Mouse (Mus musculus): Measurements from ENCODE around the gene Rptor.

The Rptor gene

DNA sequence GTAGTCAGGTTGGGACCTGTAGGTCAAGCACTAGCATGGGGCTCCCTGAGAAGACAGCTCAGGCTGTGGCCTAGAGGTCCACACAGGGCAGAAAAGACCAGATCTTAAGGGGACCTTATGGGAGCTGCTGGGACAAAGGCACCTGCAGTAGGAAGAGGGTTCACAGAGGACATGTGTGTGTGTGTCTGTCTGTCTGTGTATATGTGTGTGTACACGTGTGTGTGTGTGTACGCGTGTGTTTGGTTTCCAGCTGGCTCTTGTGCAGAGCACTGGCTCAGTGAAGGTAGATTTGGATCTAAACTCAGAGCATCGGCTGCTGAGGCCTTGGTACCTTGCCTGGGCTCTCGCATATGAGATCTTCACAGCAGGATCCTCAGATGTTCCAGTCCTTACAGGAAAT is 318.0 kb downstream of the Rptor start:
- no peak for DNase-seq (ENCODE audit: inconsistent age in 2 of 2, low spot score in 1 of 2)

DNA sequence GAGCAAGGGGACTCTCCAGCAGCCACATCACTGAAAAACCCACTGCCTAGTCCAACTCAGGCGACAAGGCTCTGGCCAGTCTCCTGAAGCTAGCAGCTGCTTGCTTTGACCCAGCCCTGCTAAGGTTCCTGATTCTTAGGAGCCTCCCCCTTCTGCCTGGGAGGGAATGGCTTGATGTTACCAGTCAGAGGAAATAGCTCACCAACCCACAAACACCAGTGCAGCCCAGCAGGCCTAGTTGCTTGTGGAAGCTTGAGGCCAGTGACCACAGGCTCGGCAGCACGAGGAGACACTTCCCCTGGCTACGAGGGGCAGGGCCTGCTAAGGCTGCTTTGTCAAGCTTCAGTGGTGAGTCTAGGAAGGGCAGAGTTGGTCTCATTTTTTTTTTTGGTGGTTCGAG is 322.5 kb downstream of the Rptor start:
- peak in 1 of 2 experiments; percentile 48 for DNase-seq (ENCODE audit: inconsistent age in 2 of 2, low spot score in 1 of 2)

DNA sequence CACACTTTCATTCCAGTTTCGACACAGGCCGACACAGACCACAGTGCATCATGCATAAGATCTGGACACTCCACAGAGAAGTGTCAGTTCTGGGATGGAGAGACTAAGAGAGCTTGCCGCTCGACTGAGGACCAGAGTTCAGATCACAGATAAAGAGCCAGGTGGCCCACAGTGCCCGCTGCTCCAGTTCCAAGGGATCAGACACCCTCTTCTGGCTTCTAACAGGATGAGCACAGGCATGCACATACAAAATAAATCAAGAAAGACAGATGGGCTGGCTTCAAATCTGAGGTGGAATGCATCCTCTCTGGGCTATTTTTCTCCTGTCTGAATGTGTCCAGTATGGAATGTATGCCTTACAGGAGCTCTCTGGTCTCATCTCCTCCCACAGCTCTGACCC is 324.1 kb downstream of the Rptor start:
- DNase-seq (ENCODE audit: inconsistent age in 2 of 2, low spot score in 1 of 2), result no peak

DNA sequence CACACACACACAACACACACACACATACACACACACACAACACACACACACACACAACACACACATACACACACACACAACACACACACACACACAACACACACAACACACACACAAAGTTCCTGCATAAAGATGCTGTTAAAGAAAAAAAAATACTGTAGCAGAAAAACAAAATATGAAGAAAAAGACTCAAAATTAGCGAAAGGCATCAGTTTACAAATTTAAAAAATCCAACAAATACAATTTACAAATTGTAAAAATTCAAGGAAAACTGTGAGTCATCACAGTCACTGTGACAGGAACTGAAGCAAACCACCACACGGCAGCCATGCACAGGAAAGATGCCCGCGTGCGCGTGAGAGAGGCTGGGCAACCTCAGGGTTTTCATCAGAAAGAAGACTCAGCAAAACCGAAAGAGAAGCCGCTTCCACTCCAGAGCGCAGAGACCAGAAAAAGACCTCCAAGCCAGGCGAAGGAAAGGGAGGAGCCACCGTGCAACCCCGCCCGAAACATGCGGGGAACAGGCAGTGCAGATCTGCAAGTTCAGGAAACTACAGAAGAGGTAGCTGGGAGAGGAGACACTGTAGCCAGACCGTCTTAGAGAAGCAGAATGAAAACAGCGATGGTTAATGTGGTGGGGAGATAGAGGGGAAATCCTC is 325.4 kb downstream of the Rptor start:
- peak; percentile 47 to 71 for DNase-seq (ENCODE audit: inconsistent age in 2 of 2, low spot score in 1 of 2)

DNA sequence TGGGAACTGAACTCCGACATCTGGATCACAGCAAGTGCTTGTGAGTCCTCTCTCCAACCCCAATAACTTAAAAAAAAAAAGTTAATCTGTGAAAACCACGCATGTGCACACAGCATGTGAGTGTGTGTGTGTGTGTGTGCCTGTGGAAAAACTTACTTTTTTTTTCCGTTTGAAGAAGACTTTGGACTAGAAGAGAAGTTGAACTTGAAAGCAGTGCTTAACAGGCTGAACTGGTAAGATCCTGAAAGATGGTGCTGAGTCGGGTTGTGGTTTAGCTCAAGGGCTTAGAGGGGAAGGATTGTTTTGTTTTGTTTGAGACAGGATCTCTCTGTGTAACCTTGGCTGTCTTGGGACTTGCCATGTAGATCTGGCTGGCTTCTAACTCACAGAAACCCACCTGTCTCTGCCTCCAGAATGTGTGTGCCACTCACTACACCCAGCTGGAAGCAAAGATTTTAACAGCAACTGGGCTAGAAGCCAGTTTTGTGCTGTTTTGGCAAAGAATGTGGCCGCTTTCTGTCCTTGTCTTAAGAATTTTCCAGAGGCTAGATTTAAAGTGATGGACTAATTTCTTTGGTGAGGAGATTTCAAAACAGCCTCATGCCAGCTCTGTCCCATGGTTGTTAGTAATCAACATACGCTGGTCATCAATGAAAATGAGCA is 327.0 kb downstream of the Rptor start:
- DNase-seq (ENCODE audit: inconsistent age in 2 of 2, low spot score in 1 of 2), result no peak

DNA sequence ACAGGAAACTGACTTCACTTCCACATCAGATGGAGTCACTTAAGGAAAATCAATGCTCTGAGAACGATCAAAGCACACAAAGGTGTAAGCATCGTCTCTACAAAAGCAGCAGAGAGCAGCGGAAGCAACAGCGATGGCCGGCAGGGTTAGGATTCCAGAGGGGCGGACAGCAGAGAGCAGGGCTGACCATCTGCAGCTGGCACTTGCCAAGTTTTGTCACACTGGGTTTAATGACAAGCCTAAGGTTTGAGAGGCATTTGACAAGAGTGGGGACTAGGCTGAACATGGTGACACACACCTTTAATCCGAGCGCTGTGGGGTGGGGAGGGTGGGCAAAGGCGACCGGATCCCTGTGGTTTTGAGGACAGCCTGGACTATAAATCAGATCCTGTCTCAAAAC is 329.1 kb downstream of the Rptor start:
- no peak for DNase-seq (ENCODE audit: inconsistent age in 2 of 2, low spot score in 1 of 2)

DNA sequence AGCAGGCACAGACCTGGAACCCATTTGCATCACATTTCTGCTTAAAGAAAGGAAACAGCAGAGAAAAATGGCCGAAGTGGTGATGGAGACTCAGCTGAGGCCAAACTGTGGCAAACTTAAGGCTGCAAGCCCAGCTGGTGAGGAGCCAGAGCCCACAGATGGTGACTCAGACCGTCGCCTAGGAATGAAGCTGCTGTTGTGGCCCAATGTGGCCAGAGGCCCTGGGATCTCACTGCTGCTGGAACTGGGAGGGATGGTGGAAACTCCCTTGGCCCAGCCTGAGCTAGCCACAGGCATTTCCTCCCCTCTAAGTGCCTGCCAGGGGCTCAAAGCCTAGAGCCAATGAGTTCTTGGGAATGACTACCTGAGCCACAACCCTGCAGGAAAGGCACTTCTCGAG is 330.4 kb downstream of the Rptor start:
- peak; percentile 50 to 66 for DNase-seq (ENCODE audit: inconsistent age in 2 of 2, low spot score in 1 of 2)

DNA sequence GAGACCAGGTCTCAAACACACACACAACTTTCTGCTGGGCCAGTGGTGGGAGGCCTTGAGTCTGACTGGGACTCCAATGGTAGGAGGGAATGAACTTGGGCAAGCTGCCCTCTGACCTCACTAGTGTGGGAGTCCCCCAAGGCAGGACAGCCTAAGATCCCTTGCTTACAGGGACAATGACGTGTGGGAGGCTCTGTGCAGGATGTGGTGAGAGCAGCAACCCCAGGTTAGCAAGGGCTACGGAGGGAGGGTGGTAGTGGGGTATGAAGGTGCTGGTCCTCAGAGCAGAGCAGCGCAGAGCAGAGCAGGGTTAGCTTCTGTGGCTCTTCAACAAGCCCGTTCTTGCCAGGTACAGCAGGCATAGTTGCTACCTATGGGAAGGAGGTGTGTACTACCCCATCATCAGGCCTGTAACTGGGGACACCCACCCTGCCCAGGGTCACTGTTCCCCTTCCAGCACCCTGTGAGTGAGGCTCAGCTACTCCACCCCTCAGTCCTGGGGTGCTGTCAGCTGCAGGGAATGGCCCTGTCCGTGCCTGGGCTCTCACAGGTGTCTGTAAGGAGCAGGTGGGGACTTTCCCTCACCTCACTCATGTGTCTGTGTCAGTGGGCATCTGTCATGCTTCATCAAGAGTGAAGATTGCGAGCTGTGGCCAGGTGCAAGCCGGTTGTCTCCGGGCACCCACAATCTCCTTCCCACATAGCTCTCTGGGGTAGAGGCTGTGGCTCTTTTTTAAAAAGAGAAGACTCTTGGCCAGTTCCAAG is 331.3 kb downstream of the Rptor start:
- no peak for DNase-seq (ENCODE audit: inconsistent age in 2 of 2, low spot score in 1 of 2)

DNA sequence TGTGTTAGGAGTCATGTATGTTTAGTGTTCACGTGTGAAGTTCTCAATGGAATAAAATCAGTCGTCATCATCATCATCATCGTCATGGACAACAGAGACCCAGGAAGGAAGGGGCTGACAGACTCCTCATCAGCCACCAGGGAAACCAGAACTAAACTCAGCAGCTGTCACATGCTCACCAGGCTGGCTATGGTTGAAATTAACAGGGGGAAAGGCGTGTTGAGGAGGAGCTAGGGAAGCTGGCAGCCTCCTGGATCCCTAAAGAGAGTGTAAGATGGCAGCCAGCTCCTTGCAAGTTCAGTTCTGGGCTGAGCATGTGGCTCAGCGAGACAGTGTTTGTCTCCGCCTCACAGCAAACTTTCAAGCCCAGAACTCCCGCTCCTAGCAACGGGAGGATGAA is 332.1 kb downstream of the Rptor start:
- DNase-seq (ENCODE audit: inconsistent age in 2 of 2, low spot score in 1 of 2), result no peak

DNA sequence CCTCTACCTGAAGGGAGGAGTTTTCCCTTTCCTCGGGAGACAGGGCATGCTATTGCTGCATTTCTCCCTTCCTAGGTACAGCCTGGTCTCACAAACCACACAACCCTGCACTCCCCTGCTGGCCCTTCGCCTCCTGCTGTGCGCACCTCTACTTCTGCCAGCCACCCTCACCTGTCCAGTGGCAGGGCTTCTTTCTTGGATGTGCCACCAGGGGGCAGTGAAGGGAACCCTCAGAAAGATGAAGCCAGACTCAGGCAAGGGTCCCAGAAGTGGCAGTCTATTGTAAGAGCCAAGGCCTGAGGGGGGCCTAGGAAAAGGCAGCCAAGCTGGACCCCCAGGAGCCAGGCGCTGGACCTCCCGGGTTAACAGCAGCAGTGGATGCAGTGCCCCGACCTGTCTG is 332.8 kb downstream of the Rptor start:
- peak; percentile 70 to 89 for DNase-seq (ENCODE audit: inconsistent age in 2 of 2, low spot score in 1 of 2)

DNA sequence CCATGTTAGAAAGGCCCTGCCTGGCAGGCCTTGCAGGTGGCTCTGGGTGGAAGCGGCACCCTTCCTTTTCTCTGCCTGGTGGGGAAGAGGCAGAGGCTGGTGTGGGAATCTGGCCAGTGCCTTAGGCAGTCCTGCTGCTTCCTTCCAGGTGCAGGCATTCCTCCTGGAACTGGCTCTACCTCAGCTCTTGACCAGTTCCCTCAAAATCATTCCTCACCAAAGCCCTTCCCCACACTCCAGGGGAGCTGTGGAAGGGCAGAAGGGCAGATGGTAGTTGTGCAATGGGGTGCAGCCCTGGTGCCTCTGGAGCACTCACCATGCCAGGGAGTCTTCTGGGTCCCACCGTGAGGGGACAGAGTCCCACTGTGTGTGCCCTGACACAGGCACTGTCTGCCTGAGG is 333.8 kb downstream of the Rptor start:
- DNase-seq (ENCODE audit: inconsistent age in 2 of 2, low spot score in 1 of 2), result no peak

DNA sequence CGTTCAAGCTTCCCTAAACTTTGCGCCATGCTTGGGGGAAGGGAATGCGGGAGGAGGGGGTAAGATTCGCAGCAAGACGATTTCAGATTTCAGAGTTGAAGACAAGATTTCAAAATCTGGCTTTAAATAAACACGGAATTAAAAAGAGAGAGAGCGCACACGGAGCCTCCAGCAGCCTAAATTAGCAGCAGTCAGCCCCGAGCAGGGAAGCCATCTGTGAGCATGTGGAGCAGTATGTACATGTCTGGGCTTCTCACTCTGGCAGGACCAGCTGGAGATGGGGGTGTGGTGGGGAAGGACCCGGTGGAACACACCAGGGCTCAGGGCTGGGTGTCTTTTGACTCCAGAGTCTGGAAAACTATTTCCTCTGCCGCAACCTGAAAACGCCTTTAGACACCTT is 334.5 kb downstream of the Rptor start:
- DNase-seq (ENCODE audit: inconsistent age in 2 of 2, low spot score in 1 of 2), result no peak

DNA sequence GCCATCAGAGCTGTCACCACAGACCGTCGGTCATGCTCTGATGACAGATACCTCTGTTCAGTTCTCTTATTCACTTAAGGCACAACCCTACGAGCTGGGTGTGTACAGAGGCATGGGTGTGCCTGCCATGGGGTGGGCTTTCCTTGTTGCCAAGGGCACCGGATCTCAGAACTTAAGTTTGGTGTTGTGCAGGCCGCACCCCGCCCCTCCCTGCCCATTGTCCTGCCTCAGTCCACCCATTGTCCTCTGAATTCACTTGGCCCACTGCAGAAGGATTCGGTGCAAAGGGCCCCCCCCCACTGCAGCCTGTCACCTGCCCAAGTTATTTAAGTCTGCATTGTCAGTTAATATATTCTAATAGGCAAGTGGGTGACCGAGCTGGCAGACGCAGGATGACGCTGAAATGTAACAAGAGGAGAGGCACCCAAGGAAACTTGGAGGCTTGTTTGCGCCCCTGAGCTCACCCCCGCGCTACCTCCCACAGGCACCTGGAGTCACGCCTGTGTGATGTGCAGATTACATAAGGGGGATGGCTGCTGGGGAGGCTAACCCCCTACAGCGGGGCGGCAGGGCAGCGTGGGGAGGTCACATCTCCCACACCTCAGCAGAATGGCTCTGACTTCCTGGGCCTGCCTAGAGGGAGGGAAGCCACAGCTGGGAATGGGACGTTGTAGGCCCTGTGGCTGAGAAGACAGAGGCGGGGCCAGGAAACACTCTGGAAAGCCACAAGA is 335.2 kb downstream of the Rptor start:
- no peak for DNase-seq (ENCODE audit: inconsistent age in 2 of 2, low spot score in 1 of 2)

DNA sequence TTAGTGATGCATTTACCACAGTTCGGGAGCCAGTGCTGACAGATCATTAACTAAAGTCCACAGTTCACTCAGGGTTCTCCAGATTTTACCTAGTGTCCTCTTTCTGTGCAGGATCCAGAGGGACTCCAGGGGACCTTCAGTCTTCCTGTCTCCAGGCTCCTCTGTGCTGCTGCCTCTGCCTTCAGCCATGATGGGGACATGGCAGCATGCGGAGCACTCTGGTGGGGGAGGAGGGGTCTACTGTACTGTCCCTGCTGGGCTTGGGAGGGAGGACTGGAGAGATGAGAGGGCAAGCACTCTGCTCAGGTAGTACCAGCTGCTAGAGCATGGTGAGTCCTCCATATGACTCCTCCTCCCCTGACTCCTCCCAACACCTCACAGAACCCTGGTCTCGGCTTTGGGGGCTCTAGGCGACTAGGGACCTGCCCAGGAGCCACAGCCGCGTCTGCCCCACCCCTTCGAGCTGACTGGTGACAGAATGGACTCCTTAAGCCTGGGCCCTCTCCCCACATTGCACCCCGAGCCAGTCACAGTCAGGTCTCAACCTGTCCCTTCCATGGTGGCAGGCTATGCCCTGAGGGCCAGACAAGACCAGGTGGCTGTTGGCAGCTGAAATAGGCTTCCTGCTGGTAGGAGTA is 336.5 kb downstream of the Rptor start:
- DNase-seq (ENCODE audit: inconsistent age in 2 of 2, low spot score in 1 of 2), result no peak

DNA sequence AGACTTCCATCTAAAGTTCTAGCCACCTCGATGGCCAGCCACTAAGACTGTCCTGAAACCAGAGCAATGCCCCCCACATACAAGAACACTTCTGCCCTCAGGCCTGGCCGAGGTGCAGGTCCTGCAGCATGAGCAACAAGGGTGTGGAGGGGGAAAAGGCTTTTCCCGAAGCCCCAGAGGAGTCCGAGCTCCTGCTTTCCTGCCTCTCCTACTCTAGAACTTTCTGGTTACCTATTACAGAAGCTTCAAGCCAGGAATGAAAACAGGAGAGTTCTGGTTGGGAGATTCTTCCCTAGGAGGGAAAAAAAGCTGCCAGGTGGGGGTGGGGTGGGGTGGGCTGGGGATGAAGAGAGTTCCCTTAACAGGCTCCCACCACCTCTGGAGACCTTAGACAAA is 337.0 kb downstream of the Rptor start:
- no peak for DNase-seq (ENCODE audit: inconsistent age in 2 of 2, low spot score in 1 of 2)

DNA sequence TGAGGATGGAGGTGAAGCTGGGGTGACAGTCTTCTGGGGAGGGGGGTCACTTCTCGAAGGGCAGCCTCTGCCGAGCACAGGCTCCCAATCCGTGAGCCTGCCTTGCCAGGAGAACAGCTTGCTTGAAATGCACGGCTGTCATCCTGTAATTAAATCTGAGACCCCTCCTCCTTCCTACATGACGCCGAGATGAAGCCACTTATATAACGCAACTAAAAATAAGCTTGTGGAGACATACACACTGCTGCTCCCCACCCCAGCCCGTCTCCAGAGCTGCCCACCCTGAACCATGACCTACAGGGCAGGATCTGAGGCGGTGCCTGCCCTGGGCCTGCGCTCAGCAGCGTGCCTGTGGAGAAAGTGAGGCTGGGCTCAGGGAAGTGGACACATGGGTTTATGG is 337.4 kb downstream of the Rptor start:
- no peak for DNase-seq (ENCODE audit: inconsistent age in 2 of 2, low spot score in 1 of 2)

DNA sequence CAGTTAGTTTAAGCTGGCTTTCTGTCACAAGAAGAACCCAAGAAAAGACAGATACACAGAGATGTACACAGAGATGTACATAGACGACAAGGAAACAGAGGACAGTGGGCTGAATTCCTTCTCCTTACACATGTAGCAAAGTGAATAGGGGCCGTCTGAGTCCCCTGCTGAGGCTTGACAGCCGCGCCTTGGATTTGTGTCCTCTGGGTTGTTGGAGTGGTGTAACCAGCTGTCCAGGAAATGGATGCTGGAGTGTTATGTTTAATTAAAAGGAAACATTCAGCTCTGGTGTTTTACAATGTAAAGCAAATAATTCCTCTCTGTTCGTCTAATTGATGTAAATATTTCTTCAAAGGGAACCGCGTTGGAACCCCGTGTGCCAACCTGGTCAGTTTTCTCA is 339.1 kb downstream of the Rptor start:
- DNase-seq (ENCODE audit: inconsistent age in 2 of 2, low spot score in 1 of 2), result no peak

DNA sequence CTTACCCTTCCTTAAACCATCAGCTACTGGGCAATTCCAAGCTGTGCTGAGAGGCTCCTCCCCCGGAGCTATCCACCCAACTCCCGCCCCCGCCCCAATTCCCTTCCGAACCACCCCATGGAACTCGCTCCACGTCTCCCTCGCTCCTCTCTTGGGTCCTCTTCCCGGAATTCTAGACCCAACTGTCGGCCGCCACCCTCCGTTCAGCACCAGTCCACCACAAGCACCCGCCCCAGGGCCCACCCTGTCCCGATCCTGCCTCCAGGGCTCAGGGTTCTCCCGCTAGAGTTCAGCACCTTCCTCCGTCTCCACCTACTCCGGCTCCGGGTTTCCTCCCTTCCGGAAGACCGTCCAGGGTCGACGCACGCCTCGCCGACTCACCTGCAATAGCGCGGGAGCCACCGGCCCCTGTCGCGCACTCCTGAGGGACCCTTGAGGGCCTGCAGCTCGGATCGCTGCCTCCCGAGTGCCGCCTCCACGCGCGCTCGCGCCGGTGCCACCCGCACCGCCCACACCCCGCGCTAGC is 339.6 kb downstream of the Rptor start:
- DNase-seq (ENCODE audit: inconsistent age in 2 of 2, low spot score in 1 of 2), result no peak

DNA sequence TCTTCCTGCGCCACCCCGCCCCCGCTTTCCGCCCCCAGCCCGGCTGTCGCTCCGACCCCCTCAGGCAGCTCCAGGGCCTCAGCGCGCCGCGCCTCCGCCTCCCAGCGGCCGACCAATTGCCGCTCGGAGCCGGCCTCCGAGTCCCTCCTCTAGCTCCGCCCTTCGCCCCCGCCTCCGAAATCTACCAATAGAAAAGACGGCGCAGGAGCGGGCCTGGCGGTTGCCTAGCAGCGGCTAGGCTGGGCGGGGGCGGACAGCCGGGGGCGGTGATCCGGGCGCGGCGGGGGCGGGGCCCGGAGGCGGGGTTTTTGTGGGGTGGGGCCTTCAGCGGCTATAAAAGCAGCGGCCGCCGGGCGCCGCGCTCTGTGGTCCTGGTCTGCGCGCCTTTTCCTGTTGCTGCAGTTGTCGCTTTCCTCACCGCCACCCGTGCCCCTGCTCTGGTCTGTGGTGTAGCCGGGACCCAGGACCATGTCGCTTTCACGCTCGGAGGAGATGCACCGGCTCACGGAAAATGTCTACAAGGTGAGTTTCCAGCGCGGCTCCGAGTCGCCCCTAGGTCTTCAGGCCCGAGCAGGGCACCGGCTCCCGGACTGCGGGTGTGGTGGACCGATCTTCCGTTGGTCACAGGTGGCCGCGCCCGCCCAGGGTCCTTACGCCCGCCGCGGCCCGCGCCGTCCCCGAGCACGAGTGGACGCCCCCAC is 340.2 kb downstream of the Rptor start, which contains the start of gene Baiap2:
Gene Baiap2, plus strand, starts transcription at position 37 of the 701 bp plus-strand sequence.
- peak; percentile 99 for DNase-seq (ENCODE audit: inconsistent age in 2 of 2, low spot score in 1 of 2)

DNA sequence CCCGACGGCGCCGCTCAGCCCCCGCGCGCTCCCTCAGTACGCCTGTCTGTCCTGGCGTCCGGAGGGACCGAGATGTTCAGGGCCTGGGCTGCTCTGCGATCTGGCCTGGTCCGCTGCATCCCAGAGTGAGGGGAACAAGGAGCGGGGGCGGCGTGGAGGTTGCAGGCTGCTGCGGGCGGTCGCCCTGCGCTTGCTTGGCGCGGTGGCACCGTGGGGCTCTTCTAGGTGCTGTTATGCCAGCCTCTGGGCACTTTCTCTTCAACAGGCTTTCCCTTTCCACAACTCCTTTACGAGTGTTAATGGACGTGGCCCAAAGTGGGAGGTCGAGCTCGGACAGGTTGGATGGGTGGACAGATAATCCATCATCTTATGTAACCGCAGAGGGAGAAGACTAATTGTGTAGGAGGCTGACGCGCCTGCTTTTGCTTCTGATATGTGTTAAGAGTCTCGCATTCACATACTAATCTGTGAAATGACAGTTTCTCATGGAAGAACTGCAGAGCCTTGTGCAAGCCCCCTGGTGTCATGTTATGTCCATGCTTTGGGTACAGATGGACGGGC is 340.8 kb downstream of the Rptor start:
- no peak for DNase-seq (ENCODE audit: inconsistent age in 2 of 2, low spot score in 1 of 2)
